Mouse (Mus musculus) layer of hippocampus, postnatal 10 days (tissue): ENCODE data around the gene Mgat5. TPM values are rescaled to one million over a fixed set of nuclear protein-coding genes. Genes with fewer than 3 reads are reported as not detected.

Experiments used
- DNase-seq, 2 experiments: peaks; one replicate each; pipeline ENCODE4 v3.0.0; 2021; ENCODE audit warnings: low spot score in 2 of 2
- total RNA-seq, 2 experiments: library from RNA; stranded (reverse); gene quantifications; 2 replicates each; pipeline ENCODE4 v1.2.3; 2021

Mgat5 gene
- total RNA-seq, 2 experiments from 2014 or later: 45.2 to 51.6 TPM

- no peak for DNase-seq
Observed at GRCm38 (mm10) chr1:127380140-127380539, 175.3 kb downstream of the Mgat5 start.

- DNase-seq: no peak
Observed at GRCm38 (mm10) chr1:127380749-127381501, 176.1 kb downstream of the Mgat5 start.

- DNase-seq: no peak
Observed at GRCm38 (mm10) chr1:127383071-127383470, 178.3 kb downstream of the Mgat5 start.

- no peak for DNase-seq
Observed at GRCm38 (mm10) chr1:127387226-127387625, 182.4 kb downstream of the Mgat5 start.

- DNase-seq: no peak
Observed at GRCm38 (mm10) chr1:127387661-127388060, 182.8 kb downstream of the Mgat5 start.

- DNase-seq: no peak
Observed at GRCm38 (mm10) chr1:127394716-127395115, 189.9 kb downstream of the Mgat5 start.

- no peak for DNase-seq
Observed at GRCm38 (mm10) chr1:127395724-127396123, 190.9 kb downstream of the Mgat5 start.

- DNase-seq: no peak
Observed at GRCm38 (mm10) chr1:127396569-127397349, 191.9 kb downstream of the Mgat5 start.

GRCm38 (mm10) chr1:127397396-127397795, 192.6 kb downstream of the Mgat5 start:
- no peak for DNase-seq

GRCm38 (mm10) chr1:127398186-127398585, 193.4 kb downstream of the Mgat5 start:
- no peak for DNase-seq

- no peak for DNase-seq
Observed at GRCm38 (mm10) chr1:127400198-127400597, 195.4 kb downstream of the Mgat5 start.

- no peak for DNase-seq
Observed at GRCm38 (mm10) chr1:127400666-127401065, 195.9 kb downstream of the Mgat5 start.

- no peak for DNase-seq
Observed at GRCm38 (mm10) chr1:127404655-127405054, 199.8 kb downstream of the Mgat5 start.

GRCm38 (mm10) chr1:127408957-127409423, 204.2 kb downstream of the Mgat5 start:
- no peak for DNase-seq

- no peak for DNase-seq
Observed at GRCm38 (mm10) chr1:127409512-127409911, 204.7 kb downstream of the Mgat5 start.

- no peak for DNase-seq
Observed at GRCm38 (mm10) chr1:127414500-127414899, 209.7 kb downstream of the Mgat5 start.

- no peak for DNase-seq
Observed at GRCm38 (mm10) chr1:127415896-127416295, 211.1 kb downstream of the Mgat5 start.

GRCm38 (mm10) chr1:127416971-127417370, 212.2 kb downstream of the Mgat5 start:
- DNase-seq: no peak

GRCm38 (mm10) chr1:127418916-127419575, 214.2 kb downstream of the Mgat5 start:
- DNase-seq: no peak

GRCm38 (mm10) chr1:127419581-127419980, 214.8 kb downstream of the Mgat5 start:
- no peak for DNase-seq

GRCm38 (mm10) chr1:127420383-127420782, 215.6 kb downstream of the Mgat5 start:
- no peak for DNase-seq

GRCm38 (mm10) chr1:127420795-127421194, 216.0 kb downstream of the Mgat5 start:
- no peak for DNase-seq
